Mouse (Mus musculus) spleen, adult 2 months (tissue): ENCODE data around the gene Ywhaq.

Experiments
- CTCF ChIP-seq: fragments of 200-500 bp; IDR thresholded peaks from 2 replicates; pipeline ENCODE4 v1.5.1; 2011; ENCODE audit warnings: mild to moderate bottlenecking, inconsistent platforms; ENCODE audit not compliant: insufficient read depth, insufficient read length, insufficient replicate concordance; ENCODE audit errors: extremely low read depth
- POLR2A ChIP-seq: fragments of 200-500 bp; IDR thresholded peaks from 2 replicates; pipeline ENCODE4 v1.6.1; 2011; ENCODE audit warnings: low read depth, low read length, inconsistent platforms

DNA sequence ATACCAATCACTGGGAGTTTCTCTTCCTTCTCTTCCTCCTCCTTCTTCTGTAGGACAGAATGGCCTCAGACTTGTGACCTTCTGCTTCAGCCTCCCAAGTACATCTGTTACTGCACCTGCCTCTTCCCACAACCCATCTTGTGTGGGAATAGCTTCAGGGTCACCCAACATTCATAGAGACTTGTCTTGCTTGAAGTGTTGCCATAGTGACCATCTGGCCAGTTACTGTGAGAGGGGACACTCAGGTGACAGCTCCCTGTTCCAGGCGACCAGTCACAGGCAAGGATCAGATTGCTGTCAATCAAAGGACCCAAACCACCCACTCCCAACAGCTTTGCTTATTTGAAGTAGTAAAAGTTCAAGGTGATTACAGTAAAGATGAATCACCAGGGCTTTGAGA, 34.3 kb upstream of the Ywhaq start:
- TF ChIP-seq CTCF (no peak), POLR2A (no peak)
